Mouse (Mus musculus) erythroblast, embryonic 14.5 days (primary cell): ENCODE measurements around the gene Prr9. TPM values are rescaled to one million over a fixed set of nuclear protein-coding genes. Genes with fewer than 3 reads are reported as not detected.

Experiments
- H3K27me3 ChIP-seq: 2 replicates; pipeline ENCODE4 v1.6.1; 2012; ENCODE audit warnings: inconsistent platforms; ENCODE audit not compliant: control insufficient read depth
- H3K36me3 ChIP-seq: 2 replicates; pipeline ENCODE4 v1.6.1; 2012; ENCODE audit warnings: mild to moderate bottlenecking, inconsistent platforms; ENCODE audit not compliant: control insufficient read depth
- H3K4me1 ChIP-seq: 2 replicates; pipeline ENCODE4 v1.6.1; 2012; ENCODE audit warnings: inconsistent platforms; ENCODE audit not compliant: control insufficient read depth
- H3K4me3 ChIP-seq: replicated peaks from 2 replicates; pipeline ENCODE3; 2012; ENCODE audit warnings: moderate library complexity, mild to moderate bottlenecking, inconsistent platforms
- H3K9me3 ChIP-seq: 2 replicates; pipeline ENCODE4 v1.6.1; 2012; ENCODE audit warnings: low read length, inconsistent platforms, mixed read lengths; ENCODE audit not compliant: control insufficient read depth
- GATA1 ChIP-seq: IDR thresholded peaks from 2 replicates; pipeline ENCODE4 v1.6.1; 2012; ENCODE audit warnings: low read length, inconsistent platforms, mixed read lengths
- TAL1 ChIP-seq: IDR thresholded peaks from 3 replicates; pipeline ENCODE4 v1.6.1; 2012; ENCODE audit warnings: low read length, inconsistent platforms, mixed read lengths
- polyA plus RNA-seq: library from polyadenylated mRNA; stranded (reverse); fragments of >175 nt; gene quantifications from 2 replicates; pipeline ENCODE4 v1.2.3, GENCODE M21; 2012

Gene Prr9
- polyA plus RNA-seq: not detected in 2 replicates

GRCm38 (mm10) chr3:92123847-92124246 lies at the start of gene Prr9:
Prr9 (minus strand) TSS chr3:92123947.
- H3K9me3 ChIP-seq: 0 out of 2 replicates have a peak, but pooled peaks cover 3% of the 10 kb centered on the region
- TF ChIP-seq GATA1 (no peak), TAL1 (no peak)
- H3K36me3 ChIP-seq: no peaks in the 10 kb centered on the region
- H3K4me3 ChIP-seq: no peak within 1 kb of the TSS
- H3K4me1 ChIP-seq: no peaks in the 10 kb centered on the region
- H3K27me3 ChIP-seq: no peaks in the 10 kb centered on the region

- TF ChIP-seq TAL1 (no peak), GATA1 (no peak)
- Histone ChIP-seq H3K9me3 (no peaks in the 10 kb centered on the region), H3K4me3 (no peak overlapping the region), H3K4me1 (no peaks in the 10 kb centered on the region), H3K27me3 (no peaks in the 10 kb centered on the region), H3K36me3 (no peaks in the 10 kb centered on the region)
Measured at GRCm38 (mm10) chr3:92169847-92170246, 46.1 kb upstream of the Prr9 start.

GRCm38 (mm10) chr3:92153322-92153721 lies 29.6 kb upstream of the Prr9 start:
- Histone ChIP-seq H3K9me3 (no peaks in the 10 kb centered on the region), H3K4me1 (no peaks in the 10 kb centered on the region)
- TF ChIP-seq GATA1 (no peak), TAL1 (no peak)

GRCm38 (mm10) chr3:92150631-92151277 lies 27.0 kb upstream of the Prr9 start:
- Histone ChIP-seq H3K4me3 (no peak overlapping the region), H3K36me3 (no peaks in the 10 kb centered on the region), H3K9me3 (no peaks in the 10 kb centered on the region), H3K4me1 (no peaks in the 10 kb centered on the region), H3K27me3 (no peaks in the 10 kb centered on the region)
- no peak for TF ChIP-seq GATA1
- no peak for TF ChIP-seq TAL1

More at GRCm38 (mm10) chr3:92153322-92153721, 29.6 kb upstream of the Prr9 start:
- no peaks in the 10 kb centered on the region for H3K27me3 ChIP-seq
- no peaks in the 10 kb centered on the region for H3K36me3 ChIP-seq
- H3K4me3 ChIP-seq: no peak overlapping the region

GRCm38 (mm10) chr3:92147913-92148312 lies 24.2 kb upstream of the Prr9 start:
- Histone ChIP-seq H3K4me1 (no peaks in the 10 kb centered on the region), H3K4me3 (no peak overlapping the region), H3K9me3 (no peaks in the 10 kb centered on the region), H3K27me3 (no peaks in the 10 kb centered on the region), H3K36me3 (no peaks in the 10 kb centered on the region)
- TF ChIP-seq TAL1 (no peak), GATA1 (no peak)

GRCm38 (mm10) chr3:92147420-92147819 lies 23.7 kb upstream of the Prr9 start:
- Histone ChIP-seq H3K4me3 (no peak overlapping the region), H3K4me1 (no peaks in the 10 kb centered on the region), H3K36me3 (no peaks in the 10 kb centered on the region), H3K9me3 (no peaks in the 10 kb centered on the region), H3K27me3 (no peaks in the 10 kb centered on the region)
- TF ChIP-seq TAL1 (no peak), GATA1 (no peak)

- Histone ChIP-seq H3K36me3 (no peaks in the 10 kb centered on the region), H3K4me1 (no peaks in the 10 kb centered on the region), H3K4me3 (no peak within 1 kb of the TSS), H3K9me3 (no peaks in the 10 kb centered on the region), H3K27me3 (no peaks in the 10 kb centered on the region)
- TF ChIP-seq GATA1 (no peak), TAL1 (no peak)
Measured at GRCm38 (mm10) chr3:92142644-92143043, 18.9 kb upstream of the Prr9 start, which contains the start of gene Lelp1. Lelp1 (minus strand) TSS chr3:92142744.

GRCm38 (mm10) chr3:92120902-92121301 lies 2.8 kb downstream of the Prr9 start:
- Histone ChIP-seq H3K4me3 (no peak overlapping the region), H3K4me1 (no peaks in the 10 kb centered on the region), H3K36me3 (no peaks in the 10 kb centered on the region), H3K9me3 (0 out of 2 replicates have a peak, but pooled peaks cover 3% of the 10 kb centered on the region), H3K27me3 (no peaks in the 10 kb centered on the region)
- TF ChIP-seq TAL1: no peak
- TF ChIP-seq GATA1: no peak

- no peak for TF ChIP-seq TAL1
- TF ChIP-seq GATA1: no peak
- Histone ChIP-seq H3K9me3 (0 out of 2 replicates have a peak, but pooled peaks cover 2% of the 10 kb centered on the region), H3K4me1 (no peaks in the 10 kb centered on the region), H3K4me3 (no peak overlapping the region), H3K36me3 (no peaks in the 10 kb centered on the region), H3K27me3 (no peaks in the 10 kb centered on the region)
Measured at GRCm38 (mm10) chr3:92117930-92118329, 5.8 kb downstream of the Prr9 start.
